Mouse (Mus musculus) bone marrow macrophage, adult 2 months (primary cell): ENCODE measurements around the gene Mark3. TPM values are rescaled to one million over a fixed set of nuclear protein-coding genes. Genes with fewer than 3 reads are reported as not detected.
"Not testable (repeated sequence)": the region's sequence is repeated elsewhere in the genome, so short reads cannot be mapped to it uniquely, and the experiment has no call there.

ENCODE experiments used
- H3K27ac ChIP-seq: 2 replicates; pipeline ENCODE4 v1.5.1; 2012; ENCODE audit warnings: low read depth, low read length; ENCODE audit not compliant: insufficient read depth
- H3K4me1 ChIP-seq: 2 replicates; pipeline ENCODE4 v1.6.1; 2012; ENCODE audit warnings: low read length; ENCODE audit not compliant: control insufficient read depth, insufficient read depth
- H3K4me3 ChIP-seq: 2 replicates; pipeline ENCODE4 v1.5.1; 2012; ENCODE audit warnings: mild to moderate bottlenecking, low read length, moderate library complexity; ENCODE audit not compliant: insufficient read depth
- CTCF ChIP-seq: IDR thresholded peaks from 2 replicates; pipeline ENCODE4 v1.5.1; 2012; ENCODE audit warnings: low read depth, mild to moderate bottlenecking, low read length, moderate library complexity
- POLR2A ChIP-seq: IDR thresholded peaks from 2 replicates; pipeline ENCODE4 v1.6.1; 2012; ENCODE audit warnings: mild to moderate bottlenecking, low read depth, low read length, borderline replicate concordance
- polyA plus RNA-seq: library from polyadenylated mRNA; stranded (reverse); fragments of >200 nt; gene quantifications from 2 replicates; pipeline ENCODE4 v1.2.4, GENCODE M21; 2012; ENCODE audit not compliant: missing spikeins, insufficient read depth, insufficient read length

The Mark3 gene
- polyA plus RNA-seq, 1 experiment = 28.6 TPM

- Histone ChIP-seq H3K4me1 (peaks cover 31% of the 10 kb centered on the region), H3K27ac (peak overlapping the region; percentile 96), H3K4me3 (peak overlapping the region; percentile 91)
- TF ChIP-seq CTCF (no peak), POLR2A (no peak)
These were observed 35.9 kb upstream of the Mark3 start for GRCm38 (mm10) chr12:111538292-111539040.

- peak overlapping the region; percentile 96 for H3K27ac ChIP-seq
- no peak for TF ChIP-seq CTCF
- TF ChIP-seq POLR2A = no peak
- peak overlapping the region; percentile 91 for H3K4me3 ChIP-seq
- H3K4me1 ChIP-seq = peaks cover 31% of the 10 kb centered on the region
These were observed 35.3 kb upstream of the Mark3 start for GRCm38 (mm10) chr12:111539041-111539345.

- Histone ChIP-seq H3K4me3 (no peak overlapping the region), H3K4me1 (no peaks in the 10 kb centered on the region), H3K27ac (no peak overlapping the region)
- TF ChIP-seq POLR2A (no peak), CTCF (no peak)
These were observed 27.3 kb upstream of the Mark3 start for GRCm38 (mm10) chr12:111547070-111547469.

GRCm38 (mm10) chr12:111548555-111549289 is 25.6 kb upstream of the Mark3 start:
- Histone ChIP-seq H3K27ac (no peak overlapping the region), H3K4me1 (no peaks in the 10 kb centered on the region), H3K4me3 (no peak overlapping the region)
- TF ChIP-seq POLR2A = no peak
- no peak for TF ChIP-seq CTCF

- Histone ChIP-seq H3K4me3 (no peak overlapping the region), H3K4me1 (no peaks in the 10 kb centered on the region), H3K27ac (no peak overlapping the region)
- TF ChIP-seq CTCF (no peak), POLR2A (no peak)
These were observed 23.6 kb upstream of the Mark3 start for GRCm38 (mm10) chr12:111550679-111551078.

GRCm38 (mm10) chr12:111552342-111552741 is 22.0 kb upstream of the Mark3 start:
- TF ChIP-seq POLR2A = no peak
- no peak for TF ChIP-seq CTCF
- Histone ChIP-seq H3K4me3 (no peak overlapping the region), H3K27ac (no peak overlapping the region), H3K4me1 (peaks cover 4% of the 10 kb centered on the region)

GRCm38 (mm10) chr12:111555357-111555756 is 19.0 kb upstream of the Mark3 start:
- H3K4me1 ChIP-seq = peaks cover 16% of the 10 kb centered on the region

GRCm38 (mm10) chr12:111555893-111556292 is 18.4 kb upstream of the Mark3 start:
- H3K4me3 ChIP-seq = not testable (repeated sequence)
- peaks cover 16% of the 10 kb centered on the region for H3K4me1 ChIP-seq

More at GRCm38 (mm10) chr12:111555357-111555756, 19.0 kb upstream of the Mark3 start:
- TF ChIP-seq POLR2A (no peak), CTCF (no peak)
- Histone ChIP-seq H3K27ac (no peak overlapping the region), H3K4me3 (no peak overlapping the region)

GRCm38 (mm10) chr12:111557538-111557937 is 16.8 kb upstream of the Mark3 start:
- no peak overlapping the region for H3K4me3 ChIP-seq
- H3K4me1 ChIP-seq = peaks cover 16% of the 10 kb centered on the region
- H3K27ac ChIP-seq = no peak overlapping the region
- TF ChIP-seq POLR2A (no peak), CTCF (no peak)

More at GRCm38 (mm10) chr12:111555893-111556292, 18.4 kb upstream of the Mark3 start:
- not testable (repeated sequence) for H3K27ac ChIP-seq

- no peak overlapping the region for H3K27ac ChIP-seq
- H3K4me3 ChIP-seq = no peak overlapping the region
- peaks cover 16% of the 10 kb centered on the region for H3K4me1 ChIP-seq
- no peak for TF ChIP-seq CTCF
- TF ChIP-seq POLR2A = no peak
These were observed 15.7 kb upstream of the Mark3 start for GRCm38 (mm10) chr12:111558655-111559054.
